Mouse (Mus musculus) stomach, postnatal 0 days (tissue): ENCODE results near the gene Clptm1. TPM values are rescaled to one million over a fixed set of nuclear protein-coding genes. Genes with fewer than 3 reads are reported as not detected.

Source experiments
- ATAC-seq: fragments of 200-750 bp; cut with Nextera tagmentation; 2 replicates; pipeline ENCODE4 v1.8.0; 2017; ENCODE audit not compliant: low FRiP score, low TSS enrichment
- DNase-seq: peaks from one replicate; pipeline ENCODE4 v3.0.0-alpha.2; 2016; ENCODE audit warnings: low spot score
- H3K27ac ChIP-seq: fragments of 300-500 bp; sonication (generic); replicated peaks from 2 replicates; pipeline ENCODE4 v1.5.1; 2014; ENCODE audit warnings: mild to moderate bottlenecking, control low read depth
- H3K27me3 ChIP-seq: fragments of 300-500 bp; sonication (generic); 2 replicates; pipeline ENCODE4 v1.6.1; 2014; ENCODE audit warnings: low read length; ENCODE audit not compliant: control insufficient read depth, insufficient read depth
- H3K36me3 ChIP-seq: fragments of 300-500 bp; sonication (generic); 2 replicates; pipeline ENCODE4 v1.6.1; 2014; ENCODE audit warnings: low read length, mixed read lengths; ENCODE audit not compliant: control insufficient read depth, insufficient read depth
- H3K4me1 ChIP-seq: fragments of 300-500 bp; sonication (generic); replicated peaks from 2 replicates; pipeline ENCODE4 v1.6.1; 2014; ENCODE audit warnings: antibody characterized with exemption; ENCODE audit not compliant: control insufficient read depth, insufficient read depth
- H3K4me2 ChIP-seq: fragments of 300-500 bp; sonication (generic); replicated peaks from 2 replicates; pipeline ENCODE4 v1.6.1; 2014; ENCODE audit warnings: low read depth, mild to moderate bottlenecking, control low read depth, moderate library complexity
- H3K4me3 ChIP-seq: fragments of 300-500 bp; sonication (generic); 2 replicates; pipeline ENCODE4 v1.5.1; 2014; ENCODE audit warnings: low read depth, low read length, control low read depth
- H3K9ac ChIP-seq: fragments of 300-500 bp; sonication (generic); 2 replicates; pipeline ENCODE4 v1.6.1; 2014; ENCODE audit warnings: mild to moderate bottlenecking, low read length, control low read depth, mixed read lengths
- H3K9me3 ChIP-seq: fragments of 300-500 bp; sonication (generic); 2 replicates; pipeline ENCODE4 v1.6.1; 2016; ENCODE audit warnings: low read length; ENCODE audit not compliant: control insufficient read depth
- CTCF ChIP-seq: IDR thresholded peaks from 2 replicates; pipeline ENCODE4 v1.5.1; 2016; ENCODE audit warnings: antibody characterized with exemption, low read depth, mild to moderate bottlenecking, moderate library complexity
- EP300 ChIP-seq: optimal IDR thresholded peaks from 2 replicates; pipeline ENCODE3; 2016; ENCODE audit warnings: antibody characterized with exemption
- WGBS: fragments of 180-500 bp; shearing (Covaris S2); extraction: QIAGEN DNeasy Blood & Tissue Kit; methylation state at CpG from one replicate; pipeline ENCODE4 v1.1.7; 2014; 5-methylcytosine and 5-hydroxymethylcytosine counted together
- polyA plus RNA-seq: library from polyadenylated mRNA; unstranded; fragments of >200 nt; fragmentation: Nextera tagmentation; extraction: Ambion mirVana; gene quantifications from 2 replicates; pipeline ENCODE4 v1.2.1, GENCODE M21; 2015

Gene Clptm1
- 55.0 and 65.1 TPM in 2 replicates for polyA plus RNA-seq

GRCm38 (mm10) chr7:19664955-19665841 lies at the start of gene Clptm1:
Gene Clptm1 (minus strand): TSS chr7:19665033.
- Histone ChIP-seq H3K4me2 (peak within 1 kb of the TSS; percentile 92), H3K9ac (peak within 1 kb of the TSS; percentile 99), H3K27ac (peak within 1 kb of the TSS; percentile 93), H3K27me3 (no peaks in the 10 kb centered on the region), H3K4me3 (peak within 1 kb of the TSS; percentile 99), H3K36me3 (no peaks in the 10 kb centered on the region), H3K4me1 (peaks cover 6% of the 10 kb centered on the region; the same call in 1 of the 2 replicates), H3K9me3 (no peaks in the 10 kb centered on the region)
- WGBS: under 1% methylated on average over 62 of the region's 63 CpGs
- peak; percentile 91 for ATAC-seq
- DNase-seq: peak; percentile 97
- peak; percentile 98 for TF ChIP-seq EP300
- TF ChIP-seq CTCF: peak; percentile 74

GRCm38 (mm10) chr7:19713598-19713997 lies 48.8 kb upstream of the Clptm1 start:
- Histone ChIP-seq H3K4me1 (no peaks in the 10 kb centered on the region; the same call in 1 of the 2 replicates), H3K4me2 (no peak overlapping the region), H3K27me3 (no peaks in the 10 kb centered on the region), H3K36me3 (peaks cover 18% of the 10 kb centered on the region), H3K9ac (no peak overlapping the region), H3K27ac (no peak overlapping the region), H3K9me3 (no peaks in the 10 kb centered on the region), H3K4me3 (no peak overlapping the region)
- DNase-seq: no peak
- WGBS: 87% methylated on average over 9 of the region's 9 CpGs
- no peak for ATAC-seq
- TF ChIP-seq CTCF (no peak), EP300 (no peak)

GRCm38 (mm10) chr7:19713196-19713595 lies 48.4 kb upstream of the Clptm1 start:
- ATAC-seq (no peak), DNase-seq (no peak)
- H3K4me3 ChIP-seq: no peak overlapping the region
- H3K27ac ChIP-seq: no peak overlapping the region
- no peaks in the 10 kb centered on the region for H3K27me3 ChIP-seq
- no peak overlapping the region for H3K9ac ChIP-seq
- WGBS: 42% methylated on average over 4 of the region's 4 CpGs
- H3K4me2 ChIP-seq: no peak overlapping the region
- TF ChIP-seq EP300 (no peak), CTCF (peak; percentile 70)
- H3K4me1 ChIP-seq: no peaks in the 10 kb centered on the region; the same call in 1 of the 2 replicates
- no peaks in the 10 kb centered on the region for H3K9me3 ChIP-seq
- H3K36me3 ChIP-seq: peaks cover 18% of the 10 kb centered on the region

- H3K27me3 ChIP-seq: no peaks in the 10 kb centered on the region
- DNase-seq: no peak
- TF ChIP-seq EP300: no peak
- TF ChIP-seq CTCF: peak; percentile 72
- no peak overlapping the region for H3K27ac ChIP-seq
- no peak overlapping the region for H3K4me3 ChIP-seq
- WGBS: 54% methylated on average over 4 of the region's 4 CpGs
- H3K9me3 ChIP-seq: no peaks in the 10 kb centered on the region
- no peak overlapping the region for H3K4me2 ChIP-seq
- no peaks in the 10 kb centered on the region; the same call in 1 of the 2 replicates for H3K4me1 ChIP-seq
- no peak overlapping the region for H3K9ac ChIP-seq
- H3K36me3 ChIP-seq: peaks cover 18% of the 10 kb centered on the region
- ATAC-seq: no peak
These were observed 47.6 kb upstream of the Clptm1 start for GRCm38 (mm10) chr7:19712414-19712813.

GRCm38 (mm10) chr7:19710650-19711049 lies 45.8 kb upstream of the Clptm1 start:
- TF ChIP-seq EP300 (no peak), CTCF (no peak)
- ATAC-seq (no peak), DNase-seq (no peak)
- no peak overlapping the region for H3K4me3 ChIP-seq
- no peaks in the 10 kb centered on the region for H3K9me3 ChIP-seq
- 84% methylated on average over 10 of the region's 10 CpGs for WGBS
- H3K4me2 ChIP-seq: no peak overlapping the region
- no peak overlapping the region for H3K9ac ChIP-seq
- H3K4me1 ChIP-seq: no peaks in the 10 kb centered on the region
- H3K27me3 ChIP-seq: no peaks in the 10 kb centered on the region
- H3K27ac ChIP-seq: no peak overlapping the region
- H3K36me3 ChIP-seq: peaks cover 23% of the 10 kb centered on the region

GRCm38 (mm10) chr7:19705271-19705670 lies 40.4 kb upstream of the Clptm1 start:
- H3K9ac ChIP-seq: no peak overlapping the region
- H3K36me3 ChIP-seq: peaks cover 9% of the 10 kb centered on the region
- no peaks in the 10 kb centered on the region for H3K27me3 ChIP-seq
- no peak for DNase-seq
- TF ChIP-seq EP300 (no peak), CTCF (no peak)
- no peak overlapping the region for H3K4me2 ChIP-seq
- H3K9me3 ChIP-seq: no peaks in the 10 kb centered on the region
- H3K27ac ChIP-seq: no peak overlapping the region
- ATAC-seq: no peak
- 91% methylated on average over 7 of the region's 7 CpGs for WGBS
- no peak overlapping the region for H3K4me3 ChIP-seq
- H3K4me1 ChIP-seq: peaks cover 5% of the 10 kb centered on the region
